Mouse (Mus musculus): Measurements from ENCODE around the gene Plekhj1.
"Not testable (repeated sequence)": the region's sequence is repeated elsewhere in the genome, so short reads cannot be mapped to it uniquely, and the experiment has no call there.

Plekhj1 gene

DNA sequence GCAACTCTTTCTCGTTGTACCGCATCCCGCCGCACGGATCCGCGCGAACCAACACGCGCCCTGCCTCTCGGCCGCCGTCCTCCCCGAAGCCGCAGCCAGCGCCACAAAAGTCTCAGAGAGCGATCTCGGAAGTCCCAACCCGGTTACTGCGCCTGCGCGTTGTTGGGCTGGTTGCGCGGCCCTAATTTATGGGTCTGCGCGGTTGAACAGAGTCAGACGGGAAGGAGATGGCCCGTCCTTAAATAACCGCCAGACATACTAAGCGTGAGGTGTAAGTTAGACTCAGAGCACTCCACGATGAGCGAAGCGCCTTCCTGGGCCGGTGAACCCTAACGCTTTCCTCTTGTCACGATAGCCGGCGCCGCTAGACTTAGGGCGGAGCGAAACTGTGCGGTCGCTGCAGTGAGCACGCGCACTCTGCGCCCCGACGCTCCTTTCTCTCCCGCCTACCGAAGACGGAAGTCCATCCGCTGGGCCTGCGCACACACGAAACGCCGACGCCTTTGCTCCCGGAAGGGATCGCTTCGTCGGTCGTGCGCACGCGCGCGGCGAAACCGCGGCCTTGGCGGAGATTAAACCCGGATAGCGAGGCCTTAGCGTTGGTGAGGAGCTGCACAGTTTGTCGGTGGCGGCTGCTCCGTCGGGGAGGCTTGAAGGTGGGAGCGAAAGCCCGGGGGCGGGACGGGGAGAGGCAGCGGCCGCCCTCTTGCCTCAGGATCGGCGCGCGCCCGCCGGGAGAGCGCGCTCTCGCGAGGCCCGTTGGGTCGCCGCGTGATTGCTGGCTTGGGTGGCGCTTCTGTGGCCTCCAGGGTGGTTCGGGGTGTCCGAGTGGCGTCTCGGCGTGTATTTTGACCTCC is at the start of gene Plekhj1, which contains the start of gene Sf3a2:
Gene Plekhj1 (minus strand): TSS at position 477 of the 857 bp plus-strand sequence.
Gene Sf3a2 (plus strand): TSS at position 49 of the 857 bp plus-strand sequence.
- DNase-seq (ENCODE audit: low read depth, low spot score) = peak; percentile 93

GRCm38 (mm10) chr10:80845732-80846131 is 47.3 kb upstream of the Plekhj1 start:
- no peak for DNase-seq (ENCODE audit: low read depth, low spot score)

DNA sequence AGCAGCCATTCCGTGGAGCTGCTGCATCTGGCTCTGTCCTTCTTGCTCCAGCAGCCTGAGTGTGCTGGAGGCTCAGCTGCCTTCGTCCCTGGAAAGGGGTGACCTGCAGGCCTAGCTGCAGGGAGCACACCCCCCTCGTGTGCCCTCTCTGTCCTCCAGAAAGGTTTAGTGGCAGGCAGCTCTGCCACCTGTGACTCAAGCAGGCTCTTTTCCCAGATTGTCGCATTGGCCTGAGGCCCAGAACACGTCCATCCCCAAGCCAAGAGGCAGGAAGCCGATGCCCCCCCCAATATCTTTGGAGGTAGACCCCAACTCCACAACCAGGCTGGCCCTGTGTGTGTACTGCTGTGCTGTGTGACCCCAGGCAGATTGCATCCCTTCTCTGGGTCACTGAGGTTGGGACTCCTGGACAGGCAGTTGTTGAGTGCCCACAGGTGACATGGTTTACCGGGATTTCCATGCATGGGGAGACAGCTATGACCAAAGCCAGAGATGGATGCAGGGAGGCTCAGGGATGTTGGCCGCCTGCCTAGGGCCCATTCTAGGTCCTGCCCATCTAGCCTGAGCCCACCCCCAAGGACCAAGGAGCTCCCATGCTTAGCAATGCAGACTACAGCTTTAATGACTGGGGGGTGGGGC is 46.7 kb upstream of the Plekhj1 start:
- DNase-seq (ENCODE audit: low read depth, low spot score) = no peak

GRCm38 (mm10) chr10:80843931-80844547 is 45.6 kb upstream of the Plekhj1 start, which contains the start of gene Lingo3:
Gene Lingo3 (minus strand): TSS chr10:80844039.
- DNase-seq (ENCODE audit: low read depth, low spot score) = peak; percentile 60

- DNase-seq (ENCODE audit: low read depth, low spot score) = no peak
Observed at GRCm38 (mm10) chr10:80843087-80843930, 44.9 kb upstream of the Plekhj1 start.

GRCm38 (mm10) chr10:80842334-80842733 is 43.9 kb upstream of the Plekhj1 start:
- DNase-seq (ENCODE audit: low read depth, low spot score) = no peak

DNA sequence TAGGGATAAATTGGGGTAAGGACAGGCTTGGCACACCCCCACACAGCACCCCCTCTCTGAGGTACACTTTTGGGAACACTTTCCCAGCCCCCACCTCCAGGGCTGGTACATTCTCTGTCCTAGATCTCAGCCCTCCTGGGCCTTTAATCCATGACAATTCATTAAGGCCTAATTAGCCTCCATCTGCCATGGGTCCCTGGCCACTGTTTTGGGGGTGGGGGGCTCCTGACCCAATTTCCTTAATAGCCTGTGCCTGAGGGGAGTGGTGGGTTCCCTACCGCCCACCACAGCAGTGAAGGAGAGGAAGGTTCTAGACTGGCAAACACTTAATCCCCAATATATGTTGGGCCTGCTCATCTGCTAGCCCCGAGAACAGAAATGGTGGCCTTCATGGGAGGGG is 43.3 kb upstream of the Plekhj1 start:
- DNase-seq (ENCODE audit: low read depth, low spot score) = no peak

DNA sequence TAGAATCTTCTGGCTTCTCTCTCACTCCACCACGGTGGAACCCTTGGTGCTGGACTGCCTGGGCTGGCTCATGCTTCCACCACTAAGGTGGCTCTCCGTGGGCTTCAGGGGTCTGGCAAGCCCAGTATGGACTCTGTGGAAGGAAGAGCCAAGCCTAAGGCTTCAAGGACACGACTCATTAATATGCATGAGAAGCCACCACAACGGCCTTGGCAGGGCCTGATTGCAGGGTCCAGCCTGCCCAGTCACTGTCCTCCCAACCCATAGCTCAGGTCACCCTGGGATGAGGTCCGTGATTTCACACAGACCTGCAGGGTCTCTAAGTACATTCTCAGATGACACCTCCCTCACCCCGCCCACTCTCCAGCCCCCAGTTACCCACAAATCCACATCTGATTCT is 41.4 kb upstream of the Plekhj1 start:
- DNase-seq (ENCODE audit: low read depth, low spot score) = no peak

GRCm38 (mm10) chr10:80838346-80838912 is 40.0 kb upstream of the Plekhj1 start:
- no peak for DNase-seq (ENCODE audit: low read depth, low spot score)

DNA sequence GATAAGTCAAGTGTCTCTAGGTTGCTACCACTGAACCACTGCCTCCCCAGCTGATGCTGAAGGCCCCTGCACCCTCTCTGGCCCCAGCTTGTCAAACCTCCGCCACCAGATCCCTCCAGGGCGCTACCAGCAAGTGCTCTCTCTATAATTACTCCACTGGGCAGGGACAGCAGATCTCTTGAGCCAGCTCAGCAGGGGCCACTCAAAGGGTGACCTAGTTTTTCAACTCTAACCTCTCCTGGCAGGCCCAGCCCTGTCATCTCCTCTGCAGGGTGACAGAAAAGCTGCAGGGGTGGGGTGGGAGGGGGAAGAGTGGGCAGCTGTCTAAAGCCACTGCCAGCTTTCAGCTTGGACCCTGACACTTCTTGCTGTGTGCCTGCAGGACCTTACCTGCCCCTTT is 39.4 kb upstream of the Plekhj1 start:
- peak; percentile 78 for DNase-seq (ENCODE audit: low read depth, low spot score)

DNA sequence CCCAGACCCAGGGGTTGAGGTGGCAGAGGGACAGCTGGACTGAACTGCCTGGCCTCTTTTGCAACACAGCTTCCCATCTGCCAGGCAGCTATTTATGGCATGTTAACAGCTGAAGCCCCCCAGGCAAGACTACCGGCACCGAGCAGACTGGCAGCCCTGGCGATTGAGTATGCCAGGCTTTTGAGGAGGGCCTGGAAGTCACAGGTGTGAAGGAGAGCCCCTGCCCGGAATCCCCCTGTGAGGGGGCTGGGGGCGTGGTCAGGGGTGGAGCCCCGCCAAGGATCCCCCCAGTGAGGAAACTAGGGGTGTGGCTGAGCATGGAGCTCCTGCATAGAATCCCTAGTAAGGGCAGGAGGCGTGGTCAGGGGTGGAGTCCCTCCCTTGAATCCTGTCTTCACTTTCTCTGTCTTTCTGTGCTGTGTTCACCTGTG is 38.5 kb upstream of the Plekhj1 start:
- no peak for DNase-seq (ENCODE audit: low read depth, low spot score)

GRCm38 (mm10) chr10:80835617-80836016 is 37.2 kb upstream of the Plekhj1 start:
- DNase-seq (ENCODE audit: low read depth, low spot score) = no peak

GRCm38 (mm10) chr10:80832818-80833217 is 34.4 kb upstream of the Plekhj1 start:
- DNase-seq (ENCODE audit: low read depth, low spot score) = no peak

DNA sequence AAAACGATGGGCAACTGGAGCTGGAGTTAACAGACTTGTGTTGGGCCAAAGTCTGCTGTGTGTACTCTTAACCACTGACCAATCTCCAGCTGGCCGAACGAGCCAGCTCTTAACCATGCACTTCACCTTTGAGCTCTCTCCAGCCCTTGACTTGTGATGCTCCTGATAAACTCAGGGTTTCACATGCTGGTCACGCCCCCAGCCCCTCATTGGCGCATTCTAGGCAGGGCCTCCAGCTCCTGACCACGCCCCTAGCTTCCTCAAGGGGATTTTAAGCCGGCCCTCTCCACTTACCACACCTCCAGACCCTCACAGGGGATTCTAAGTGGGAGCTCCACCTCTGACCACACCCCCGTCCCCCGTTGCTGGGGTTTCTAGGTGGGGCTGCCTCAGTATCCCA is 32.7 kb upstream of the Plekhj1 start:
- DNase-seq (ENCODE audit: low read depth, low spot score) = no peak

DNA sequence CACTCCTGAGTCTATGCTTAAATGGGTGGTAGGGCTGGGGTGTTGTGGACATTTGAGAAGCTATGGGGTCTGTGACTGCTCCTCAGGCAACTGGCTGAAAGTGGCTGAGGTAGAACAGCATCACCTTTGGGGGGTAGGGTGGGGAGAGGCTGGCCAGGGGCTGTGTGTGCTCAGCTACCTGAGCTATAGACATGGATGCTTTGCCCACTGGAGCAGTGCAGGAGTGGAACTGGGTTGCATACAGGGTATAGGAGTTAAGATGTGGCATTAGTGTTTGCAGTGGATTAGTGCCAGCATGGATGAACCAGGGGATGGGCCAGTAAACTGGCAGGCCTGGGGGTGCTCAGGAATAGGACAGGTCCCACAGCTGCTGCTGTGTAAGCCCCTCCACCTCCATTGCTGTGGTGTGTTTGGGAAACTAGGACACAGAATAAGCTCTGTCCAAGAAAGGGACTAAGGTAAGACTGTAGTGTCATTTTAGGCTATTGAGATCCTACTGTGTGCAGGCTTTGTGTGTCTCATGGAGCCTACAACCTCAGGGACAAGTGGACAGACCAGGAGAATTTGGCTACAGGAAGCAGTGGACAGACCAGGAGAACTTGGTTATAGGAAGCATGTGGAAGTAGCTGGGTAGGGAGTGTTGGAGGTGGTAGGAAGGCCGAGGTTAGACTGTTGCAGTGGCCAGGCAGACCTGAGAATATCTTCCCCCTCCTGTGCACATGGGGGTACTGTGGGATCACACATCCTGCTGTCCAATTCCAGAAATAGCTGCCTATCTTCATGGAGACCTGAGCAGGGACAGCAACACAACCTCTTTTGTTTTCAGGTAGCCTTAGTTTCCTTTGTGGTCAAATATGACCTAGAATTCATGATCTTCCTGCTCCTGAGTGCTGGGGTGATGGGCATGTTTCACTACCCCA is 31.2 kb upstream of the Plekhj1 start:
- no peak for DNase-seq (ENCODE audit: low read depth, low spot score)

DNA sequence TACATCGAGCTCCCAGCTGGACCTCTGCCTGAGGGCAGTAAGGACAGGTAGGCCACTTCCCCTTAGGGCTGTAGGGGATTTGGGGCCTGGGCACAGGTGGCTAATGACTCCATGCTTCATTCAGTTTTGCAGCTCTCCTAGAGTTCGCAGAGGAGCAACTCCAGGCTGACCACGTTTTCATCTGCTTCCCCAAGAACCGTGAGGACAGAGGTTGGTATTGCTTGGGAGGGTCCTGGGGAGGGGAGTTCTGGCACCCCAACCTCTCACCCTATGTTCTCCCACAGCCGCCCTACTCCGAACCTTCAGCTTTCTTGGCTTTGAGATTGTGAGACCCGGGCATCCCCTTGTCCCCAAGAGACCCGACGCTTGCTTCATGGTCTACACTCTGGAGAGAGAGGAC is 30.2 kb upstream of the Plekhj1 start:
- DNase-seq (ENCODE audit: low read depth, low spot score) = not testable (repeated sequence)

- DNase-seq (ENCODE audit: low read depth, low spot score) = no peak
Observed at GRCm38 (mm10) chr10:80827870-80828420, 29.5 kb upstream of the Plekhj1 start.

DNA sequence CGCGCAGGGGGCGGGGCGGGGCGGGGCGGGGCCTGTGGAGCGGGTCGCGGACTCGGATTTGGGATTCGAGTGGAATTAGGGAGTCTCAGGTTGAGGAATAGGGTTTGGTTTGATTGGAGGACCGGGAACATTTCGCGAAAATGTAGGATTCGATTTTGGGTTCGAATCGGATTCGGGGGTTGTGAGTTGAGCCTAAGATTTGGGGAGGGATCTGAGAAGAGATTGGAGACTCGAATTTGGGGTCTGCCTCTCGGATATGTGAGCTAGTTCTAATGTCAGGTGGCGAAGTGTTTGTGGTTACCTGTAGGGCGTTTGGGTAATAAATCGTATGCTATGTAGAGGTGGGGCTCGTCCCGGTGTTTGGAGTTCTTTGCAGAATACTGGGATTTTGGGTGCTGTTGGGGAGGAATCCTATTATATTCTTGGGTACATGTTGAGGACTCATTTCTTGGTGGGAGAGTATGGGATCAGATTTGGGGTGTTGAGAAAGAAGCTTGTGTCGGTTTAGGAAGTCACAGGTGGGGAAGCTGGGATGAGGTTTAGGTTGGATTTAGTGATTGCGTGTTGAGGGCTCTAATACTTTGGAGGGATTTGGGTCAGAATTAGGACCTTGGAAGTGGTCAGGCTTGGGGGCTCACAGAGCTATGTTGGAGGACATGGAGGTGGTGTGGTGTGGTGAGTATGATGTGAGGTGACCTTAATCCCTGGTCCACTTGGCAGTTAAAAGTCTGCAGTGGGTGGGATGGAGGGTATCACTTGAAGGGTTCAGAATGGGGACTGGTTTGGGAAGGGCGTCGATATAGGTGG is 28.8 kb upstream of the Plekhj1 start:
- no peak for DNase-seq (ENCODE audit: low read depth, low spot score)

All from retina, adult 2 months (tissue).